Comparison of ENCODE assay signal across 9 mouse cellular contexts in the genomic region with DNA sequence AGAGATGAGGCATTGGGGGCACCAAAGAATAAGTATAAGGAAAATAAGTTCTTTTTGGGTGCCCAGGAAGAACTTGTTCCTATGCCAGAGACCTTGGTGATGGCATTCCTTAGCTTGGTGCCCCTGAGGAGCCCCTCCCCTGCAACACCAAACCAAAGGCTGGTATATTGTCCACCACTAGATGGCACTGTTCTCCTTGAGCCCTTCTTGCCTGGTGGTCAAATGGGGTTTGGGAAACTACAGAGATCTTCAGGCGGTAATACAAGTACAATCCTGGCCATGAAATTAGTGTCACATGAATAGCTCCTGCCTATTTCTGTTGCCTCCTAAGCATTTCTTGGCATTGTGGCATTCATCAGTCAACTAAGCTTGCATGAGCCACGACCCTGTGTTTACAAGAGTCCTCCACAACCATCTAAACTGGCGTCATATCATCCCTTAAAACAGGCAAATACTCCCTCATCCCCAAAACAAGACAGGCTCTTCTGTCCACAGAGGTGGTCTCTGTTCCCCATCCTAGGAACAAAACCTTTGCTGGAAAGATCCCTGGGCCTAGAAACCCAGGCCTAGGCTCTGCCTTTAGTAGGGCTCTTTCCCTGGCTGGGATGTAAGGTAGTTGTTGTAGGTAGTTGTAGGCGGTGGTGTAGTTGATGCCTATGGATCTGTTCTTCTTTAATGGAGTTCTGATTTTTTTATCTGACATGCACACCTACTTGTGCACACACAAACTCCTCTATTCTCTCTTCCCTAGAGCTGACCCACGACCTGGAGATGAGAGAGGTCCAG. TPM values are rescaled to one million over a fixed set of nuclear protein-coding genes. Genes with fewer than 3 reads are reported as not detected.
A peak's percentile ranks its signal among the peaks of the same experiment; 100 is the strongest.
DNase-seq lines count a peak whose midpoint lies in the region; ATAC-seq and TF ChIP-seq lines count a peak whose summit lies in the region.
"Had no signal": no experiment of that assay in that cellular context is flagged by ENCODE, and none has a peak within 500 bp of the region (broad histone marks: within the 10 kb centered on the region; RNA-seq: fewer than 3 reads in every experiment).

No protein-coding gene starts in this region.

- no peaks in the 10 kb centered on the region for H3K27me3 ChIP-seq in kidney, embryonic 16.5 days (ENCODE audit: insufficient read depth, low read length)
- no peaks in the 10 kb centered on the region for H3K27me3 ChIP-seq in midbrain, postnatal 0 days (ENCODE audit: insufficient read depth, low read length)

- H3K27ac ChIP-seq in kidney, embryonic 16.5 days (ENCODE audit: low read length) = no peak overlapping the region
- H3K27ac ChIP-seq in midbrain, postnatal 0 days (ENCODE audit: low read depth, low read length) = no peak overlapping the region
- H3K27ac ChIP-seq: midbrain, embryonic 12.5 days had no signal

- 65% methylated on average over 5 of the region's 5 CpGs for WGBS in kidney, embryonic 16.5 days
- WGBS in midbrain, postnatal 0 days = 71% methylated on average over 5 of the region's 5 CpGs

- no peak overlapping the region for H3K9ac ChIP-seq in kidney, embryonic 16.5 days (replicated peaks; ENCODE audit: low read length)
- H3K9ac ChIP-seq in midbrain, postnatal 0 days (replicated peaks; ENCODE audit: low read length, poor library complexity, severe bottlenecking) = no peak overlapping the region
- H3K9ac ChIP-seq: midbrain, embryonic 12.5 days had no signal

- H3K4me2 ChIP-seq in kidney, embryonic 16.5 days (replicated peaks; ENCODE audit: low read depth, low read length) = no peak overlapping the region
- H3K4me2 ChIP-seq in midbrain, postnatal 0 days (ENCODE audit: low read depth, low read length, poor library complexity, severe bottlenecking) = no peak overlapping the region
- H3K4me2 ChIP-seq: midbrain, embryonic 12.5 days had no signal

- TF ChIP-seq CTCF in midbrain, postnatal 0 days (IDR thresholded peaks at IDR 0.05) = peak; percentile 96

- no peaks in the 10 kb centered on the region for H3K36me3 ChIP-seq in kidney, embryonic 16.5 days (ENCODE audit: insufficient read depth, low read length)
- H3K36me3 ChIP-seq in midbrain, postnatal 0 days (ENCODE audit: insufficient read depth, low read length) = peaks cover 3% of the 10 kb centered on the region; the same call in 1 of the 2 replicates
- H3K36me3 ChIP-seq: midbrain, embryonic 12.5 days had no signal

- ATAC-seq in kidney, embryonic 16.5 days (ENCODE audit: low FRiP score, low TSS enrichment) = no peak
- ATAC-seq in midbrain, postnatal 0 days (ENCODE audit: low FRiP score) = no peak

- peak; percentile 63 for DNase-seq in kidney, adult 18-20 months
- DNase-seq in ES-CJ7 (ENCODE audit: low read depth, low spot score) = peak; percentile 88
- DNase-seq in c-Kit-positive CD71-positive TER-119-negative erythroid progenitor cells, embryonic 14.5 days (ENCODE audit: low read depth) = peak; percentile 56
- DNase-seq in forelimb bud, embryonic 11.5 days (ENCODE audit: low read depth, low spot score) = peak; percentile 88
- DNase-seq in layer of hippocampus, postnatal 10 days (ENCODE audit: low spot score in 2 of 2) = peak; percentile 72 to 76
- DNase-seq in midbrain, postnatal 0 days (ENCODE audit: low spot score) = peak; percentile 88
- DNase-seq in thymus, postnatal 0 days (ENCODE audit: low spot score) = peak; percentile 68

- no peak overlapping the region for H3K4me3 ChIP-seq in kidney, embryonic 16.5 days (ENCODE audit: low read length)
- no peak overlapping the region for H3K4me3 ChIP-seq in midbrain, postnatal 0 days (ENCODE audit: low read depth, low read length)
- H3K4me3 ChIP-seq: midbrain, embryonic 12.5 days had no signal

- H3K9me3 ChIP-seq in kidney, embryonic 16.5 days (ENCODE audit: low read length) = no peaks in the 10 kb centered on the region
- H3K9me3 ChIP-seq in midbrain, postnatal 0 days (ENCODE audit: low read length) = no peaks in the 10 kb centered on the region
- H3K9me3 ChIP-seq: midbrain, embryonic 12.5 days had no signal

- peaks cover 19% of the 10 kb centered on the region for H3K4me1 ChIP-seq in kidney, embryonic 16.5 days (ENCODE audit: insufficient read depth, low read length)
- H3K4me1 ChIP-seq in midbrain, postnatal 0 days (ENCODE audit: insufficient read depth, low read length) = peaks cover 3% of the 10 kb centered on the region; the same call in 1 of the 2 replicates

RNA-seq across cellular contexts. Expression of a gene that starts 14.6 kb away (rescaled TPM):
- 44.6 and 46.3 TPM in 2 replicates for polyA plus RNA-seq in kidney, embryonic 16.5 days (2015; fragmentation: Nextera tagmentation; extraction: Ambion mirVana)
- 10 to 100 TPM; 68.2 to 74.1 TPM for total RNA-seq in layer of hippocampus, postnatal 10 days (2021)
- total RNA-seq in midbrain, postnatal 0 days (2014; rRNA removed) = 71.5 and 106 TPM in 2 replicates
- 17.0 and 18.4 TPM in 2 replicates for polyA plus RNA-seq in midbrain, postnatal 0 days (2015; fragmentation: Nextera tagmentation; extraction: Ambion mirVana)
- 11.3 and 11.5 TPM in 2 replicates for polyA plus RNA-seq in thymus, postnatal 0 days (2015; fragmentation: Nextera tagmentation; extraction: Ambion mirVana)

RNA-seq across cellular contexts. Expression of a gene that starts 15.3 kb away (rescaled TPM):
- polyA plus RNA-seq in kidney, embryonic 16.5 days (2015; fragmentation: Nextera tagmentation; extraction: Ambion mirVana) = 0.17 TPM in 2 replicates
- total RNA-seq in layer of hippocampus, postnatal 10 days (2021) = 10 to 100 TPM; 15.9 to 16.3 TPM
- total RNA-seq in midbrain, postnatal 0 days (2014; rRNA removed) = 12.4 and 14.6 TPM in 2 replicates
- polyA plus RNA-seq in midbrain, postnatal 0 days (2015; fragmentation: Nextera tagmentation; extraction: Ambion mirVana) = 3.3 and 3.4 TPM in 2 replicates
- polyA plus RNA-seq in thymus, postnatal 0 days (2015; fragmentation: Nextera tagmentation; extraction: Ambion mirVana) = 0.06 and 0.10 TPM in 2 replicates

RNA-seq across cellular contexts. Expression of a gene that starts 24.0 kb away (rescaled TPM):
- polyA plus RNA-seq in kidney, embryonic 16.5 days (2015; fragmentation: Nextera tagmentation; extraction: Ambion mirVana) = 5.5 and 6.2 TPM in 2 replicates
- total RNA-seq in layer of hippocampus, postnatal 10 days (2021) = 100 to 1,000 TPM; 107 to 121 TPM
- total RNA-seq in midbrain, postnatal 0 days (2014; rRNA removed) = 48.2 and 49.1 TPM in 2 replicates
- 11.0 and 12.1 TPM in 2 replicates for polyA plus RNA-seq in midbrain, postnatal 0 days (2015; fragmentation: Nextera tagmentation; extraction: Ambion mirVana)
- 3.5 and 3.8 TPM in 2 replicates for polyA plus RNA-seq in thymus, postnatal 0 days (2015; fragmentation: Nextera tagmentation; extraction: Ambion mirVana)
